9 mouse cellular contexts compared by ENCODE assay signal in genomic region chrX:10592244-10592643, GRCm38 (mm10).
DNase-seq lines count a peak whose midpoint lies in the region; TF ChIP-seq lines count a peak whose summit lies in the region.
"Had no signal": no experiment of that assay in that cellular context is flagged by ENCODE, and none has a peak within 500 bp of the region (broad histone marks: within the 10 kb centered on the region; RNA-seq: fewer than 3 reads in every experiment).

No protein-coding gene starts in this region.

- no peak for TF ChIP-seq POLR2A in cerebellum, adult 2 months (IDR thresholded peaks at IDR 0.05; ENCODE audit: borderline replicate concordance, insufficient read depth, low read length)

- 53% methylated on average over 3 of the region's 3 CpGs for WGBS in cerebellum, adult 2 months
- 67% methylated on average over 3 of the region's 3 CpGs for WGBS in midbrain, embryonic 10.5 days

- H3K9me3 ChIP-seq in midbrain, embryonic 10.5 days (replicated peaks): no peaks in the 10 kb centered on the region

- intact Hi-C loops in left cerebral cortex, adult 2 months (cut with DNase I): no loop called here
- intact Hi-C loops in left cerebral cortex, postnatal 25 days (cut with DNase I): no loop called here

- TF ChIP-seq CTCF in cerebellum, adult 2 months (IDR thresholded peaks at IDR 0.05; ENCODE audit: borderline replicate concordance, insufficient read depth, low read depth, low read length): peak; percentile 24; the same call in 1 of the 2 replicates
- TF ChIP-seq CTCF in left cerebral cortex, adult 2 months (IDR thresholded peaks at IDR 0.05): peak; percentile 38

- H3K4me3 ChIP-seq in cerebellum, adult 2 months (replicated peaks; ENCODE audit: insufficient read depth, low read depth, low read length): no peak overlapping the region
- no peak overlapping the region for H3K4me3 ChIP-seq in left cerebral cortex, adult 2 months
- no peak overlapping the region for H3K4me3 ChIP-seq in midbrain, embryonic 10.5 days

- H3K4me1 ChIP-seq in cerebellum, adult 2 months (ENCODE audit: control insufficient read depth, insufficient read depth, low read length): peaks cover 5% of the 10 kb centered on the region; the same call in 1 of the 2 replicates
- no peaks in the 10 kb centered on the region for H3K4me1 ChIP-seq in midbrain, embryonic 10.5 days

- peak; percentile 31 to 52 for DNase-seq in cerebellum, adult 2 months
- DNase-seq in cerebellum, postnatal 4 days (ENCODE audit: low spot score in 2 of 2): no peak
- DNase-seq in left cerebral cortex, adult 2 months (ENCODE audit: extremely low spot score in 1 of 2, low spot score in 2 of 2): no peak
- DNase-seq in left cerebral cortex, adult 9 months (ENCODE audit: low spot score in 2 of 2): no peak
- peak; percentile 13 for DNase-seq in ZHBTc4 (ENCODE audit: low read depth, low spot score)
- DNase-seq in lung, adult 18-20 months: peak; percentile 9 to 20
- no peak for DNase-seq in left cerebral cortex, postnatal 25 days (ENCODE audit: low spot score in 2 of 2)
- no peak for DNase-seq in midbrain, embryonic 10.5 days (ENCODE audit: low spot score)
- DNase-seq: heart, adult 11 months had no signal

- H3K27me3 ChIP-seq in cerebellum, adult 2 months (ENCODE audit: control insufficient read depth, insufficient read depth, low read length): no peaks in the 10 kb centered on the region
- peaks cover 19% of the 10 kb centered on the region; the same call in 1 of the 2 replicates for H3K27me3 ChIP-seq in midbrain, embryonic 10.5 days (ENCODE audit: low read depth, poor library complexity, severe bottlenecking)

- H3K27ac ChIP-seq in cerebellum, adult 2 months (ENCODE audit: insufficient read depth, low read length): no peak overlapping the region
- no peak overlapping the region for H3K27ac ChIP-seq in left cerebral cortex, adult 2 months
- no peak overlapping the region for H3K27ac ChIP-seq in midbrain, embryonic 10.5 days (replicated peaks)

- peaks cover 17% of the 10 kb centered on the region; the same call in 1 of the 2 replicates for H3K36me3 ChIP-seq in midbrain, embryonic 10.5 days

Comparison
In these comparisons a context has a peak if more than half of its experiments do, and no peak if none do; other contexts are left out.
1. DNase-seq: peak in cerebellum, adult 2 months (2 of 2), ZHBTc4 (single experiment) and lung, adult 18-20 months (2 of 2); none in cerebellum, postnatal 4 days (0 of 2), left cerebral cortex, adult 2 months (0 of 2), left cerebral cortex, adult 9 months (0 of 2), left cerebral cortex, postnatal 25 days (0 of 2) and midbrain, embryonic 10.5 days (single experiment).